Mouse (Mus musculus): Measurements from ENCODE around the gene Tmem63a. TPM values are rescaled to one million over a fixed set of nuclear protein-coding genes. Genes with fewer than 3 reads are reported as not detected.
"Not testable (repeated sequence)": the region's sequence is repeated elsewhere in the genome, so short reads cannot be mapped to it uniquely, and the experiment has no call there.

Gene Tmem63a
- total RNA-seq, 2 experiments from 2014 or later = 18.7 to 18.9 TPM

DNA sequence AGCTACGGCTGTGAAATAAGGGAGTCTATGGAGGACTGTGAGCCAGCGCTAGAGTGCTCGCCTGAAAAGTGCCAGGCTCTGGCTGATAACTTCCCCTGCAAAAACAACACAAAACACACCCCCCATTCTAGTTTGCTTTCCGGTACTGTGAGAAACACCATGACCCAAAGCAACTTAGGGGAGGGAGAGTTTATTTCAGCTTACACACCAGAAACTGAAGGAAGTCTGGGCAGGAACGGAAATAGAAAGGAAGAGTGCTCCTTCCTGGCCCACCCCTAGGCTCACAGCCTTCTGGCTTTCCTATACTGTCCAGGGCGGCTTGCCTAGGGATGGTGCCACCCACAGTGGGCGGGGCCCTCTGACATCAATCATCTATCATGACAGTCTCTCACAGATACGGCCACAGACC, 14.8 kb downstream of the Tmem63a start:
- no peak for DNase-seq (ENCODE audit: extremely low spot score in 1 of 2, low spot score in 1 of 2)

- no peak for DNase-seq (ENCODE audit: extremely low spot score in 1 of 2, low spot score in 1 of 2)
Measured at GRCm38 (mm10) chr1:180957989-180958388, 15.8 kb downstream of the Tmem63a start.

GRCm38 (mm10) chr1:180958797-180959196, 16.7 kb downstream of the Tmem63a start:
- DNase-seq (ENCODE audit: extremely low spot score in 1 of 2, low spot score in 1 of 2) = no peak

GRCm38 (mm10) chr1:180965786-180966185, 23.6 kb downstream of the Tmem63a start:
- DNase-seq (ENCODE audit: extremely low spot score in 1 of 2, low spot score in 1 of 2) = no peak

- DNase-seq (ENCODE audit: extremely low spot score in 1 of 2, low spot score in 1 of 2) = no peak
Measured at GRCm38 (mm10) chr1:180966542-180966941, 24.4 kb downstream of the Tmem63a start.

DNA sequence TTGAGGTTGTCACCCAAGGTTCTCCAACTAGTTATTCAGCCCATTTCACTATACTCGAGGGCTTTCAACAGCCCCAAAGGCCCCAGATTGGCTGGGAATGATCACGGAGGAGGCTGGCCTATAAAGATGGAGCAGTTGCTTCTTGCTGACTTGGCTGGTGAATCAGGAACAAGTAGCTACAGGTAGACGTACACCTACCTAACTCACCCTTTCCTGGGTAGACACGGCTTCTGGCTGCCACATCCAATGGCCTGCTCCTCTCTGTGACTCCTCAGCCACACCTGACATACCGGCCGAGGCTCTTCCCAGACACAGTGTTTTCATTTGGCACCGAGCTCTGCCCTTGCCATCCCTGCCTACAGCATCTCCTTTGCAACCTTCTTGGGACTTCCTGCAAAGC, 25.1 kb downstream of the Tmem63a start:
- no peak for DNase-seq (ENCODE audit: extremely low spot score in 1 of 2, low spot score in 1 of 2)

GRCm38 (mm10) chr1:180972941-180973340, 30.8 kb downstream of the Tmem63a start:
- no peak for DNase-seq (ENCODE audit: extremely low spot score in 1 of 2, low spot score in 1 of 2)

- DNase-seq (ENCODE audit: extremely low spot score in 1 of 2, low spot score in 1 of 2) = no peak
Measured at GRCm38 (mm10) chr1:180974126-180974746, 32.1 kb downstream of the Tmem63a start.

DNA sequence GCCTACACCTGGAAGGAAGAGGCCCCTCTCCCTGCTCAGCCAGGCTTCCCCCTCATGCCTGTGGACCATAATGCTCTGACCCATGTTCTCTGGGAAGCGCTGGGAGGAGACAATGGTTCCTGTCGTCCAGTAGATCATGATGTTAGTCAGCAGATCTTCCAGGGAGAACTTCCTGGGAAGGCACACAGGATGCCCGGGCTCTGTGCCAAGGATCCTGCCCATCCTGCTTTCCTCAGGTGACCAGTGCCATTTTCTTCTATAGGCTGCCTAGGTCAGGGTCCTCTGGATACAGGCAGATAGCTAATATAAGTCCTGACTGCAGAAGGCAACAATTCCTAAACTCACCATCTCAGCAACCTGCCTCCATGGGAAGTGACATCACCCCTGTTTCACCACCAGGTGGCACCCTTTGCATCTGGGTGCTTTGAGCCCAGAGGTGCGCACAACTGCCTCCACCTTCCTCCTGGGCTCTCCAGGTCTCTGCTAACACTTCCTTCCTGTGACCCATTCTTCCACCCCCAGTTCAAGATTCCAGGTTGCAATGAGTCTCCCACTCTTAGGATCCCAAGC, 34.1 kb downstream of the Tmem63a start:
- DNase-seq (ENCODE audit: extremely low spot score in 1 of 2, low spot score in 1 of 2) = peak in 1 of 2 experiments; percentile 21

DNA sequence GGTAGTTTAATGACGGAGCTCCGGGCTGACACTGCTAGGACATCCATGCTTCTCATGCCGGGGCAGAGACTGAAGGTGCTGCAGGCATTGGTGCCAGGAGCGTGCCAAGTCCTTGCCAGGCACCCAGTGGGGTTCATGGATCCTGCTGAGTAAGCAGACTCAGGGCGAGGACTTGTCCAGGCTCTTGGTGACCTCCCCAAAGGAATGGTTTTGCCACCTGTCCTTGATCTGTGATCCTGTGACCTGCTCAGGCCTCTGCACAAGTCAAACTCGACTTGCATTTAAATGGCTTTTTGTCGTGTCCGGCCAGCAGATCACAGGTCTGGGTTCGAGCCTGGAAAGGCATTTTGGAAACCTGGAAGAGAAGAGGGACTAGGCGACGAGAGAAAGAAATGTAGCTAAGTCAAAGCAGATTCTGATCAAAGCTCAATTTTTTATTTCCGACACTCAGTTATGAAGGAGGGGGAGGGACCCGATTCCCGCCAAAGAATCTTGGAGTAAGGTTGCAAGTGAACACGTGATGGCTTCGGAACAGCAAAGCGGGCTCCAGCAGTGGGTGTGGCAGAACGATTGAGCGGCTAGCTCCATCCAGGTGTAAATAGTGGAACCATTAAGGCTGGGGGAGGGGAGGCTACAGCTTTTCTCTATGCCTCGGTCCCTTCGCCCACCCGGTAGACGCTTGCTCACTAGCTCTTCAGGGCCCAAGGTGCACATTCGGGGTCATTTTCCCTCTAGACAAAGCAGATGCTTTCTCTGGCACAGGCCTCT, 37.5 kb downstream of the Tmem63a start:
- no peak for DNase-seq (ENCODE audit: extremely low spot score in 1 of 2, low spot score in 1 of 2)

DNA sequence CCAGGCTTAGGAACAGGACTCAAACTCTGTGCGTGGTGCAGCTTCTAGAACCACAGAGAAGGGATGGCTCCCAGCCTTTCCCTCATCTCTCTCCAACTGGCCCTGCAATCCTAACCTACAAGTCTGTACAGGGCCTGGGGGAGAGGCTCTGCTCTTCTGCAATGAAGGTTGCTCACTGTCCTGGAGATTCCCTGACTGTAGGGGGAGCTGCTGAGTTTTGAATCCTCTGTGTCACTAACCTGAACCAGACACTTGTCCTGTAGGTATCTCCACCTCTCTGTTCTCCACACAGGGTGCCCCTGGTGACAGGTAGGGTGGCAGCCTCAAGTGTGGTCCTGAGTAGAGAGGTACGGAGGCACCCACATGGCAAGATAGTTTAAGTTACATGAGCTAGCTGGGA, 38.3 kb downstream of the Tmem63a start:
- no peak for DNase-seq (ENCODE audit: extremely low spot score in 1 of 2, low spot score in 1 of 2)

- not testable (repeated sequence) for DNase-seq (ENCODE audit: extremely low spot score in 1 of 2, low spot score in 1 of 2)
Measured at GRCm38 (mm10) chr1:180981298-180982046, 39.3 kb downstream of the Tmem63a start.

DNA sequence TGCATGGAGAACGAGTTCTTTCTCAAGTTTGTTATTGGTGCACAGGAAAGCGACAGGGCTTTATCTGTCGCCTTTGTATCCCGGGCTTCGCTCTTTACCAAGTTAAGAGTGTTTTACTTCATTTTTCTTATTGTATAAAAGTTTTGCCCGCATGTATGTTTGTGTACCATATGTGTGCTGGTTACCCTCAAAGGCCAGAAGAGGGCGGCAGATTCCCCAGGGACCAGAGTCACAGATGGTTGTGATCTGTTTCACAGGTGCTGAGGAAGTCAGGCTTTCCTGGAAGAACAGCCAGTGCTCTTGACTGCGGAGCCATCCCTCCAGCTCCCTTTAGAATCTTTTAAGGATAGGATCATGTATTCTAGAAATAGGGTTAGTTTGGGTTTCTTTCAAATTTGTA, 44.6 kb downstream of the Tmem63a start:
- no peak for DNase-seq (ENCODE audit: extremely low spot score in 1 of 2, low spot score in 1 of 2)

- peak; percentile 61 to 90 for DNase-seq (ENCODE audit: extremely low spot score in 1 of 2, low spot score in 1 of 2)
Measured at GRCm38 (mm10) chr1:180987759-180988158, 45.6 kb downstream of the Tmem63a start.

DNA sequence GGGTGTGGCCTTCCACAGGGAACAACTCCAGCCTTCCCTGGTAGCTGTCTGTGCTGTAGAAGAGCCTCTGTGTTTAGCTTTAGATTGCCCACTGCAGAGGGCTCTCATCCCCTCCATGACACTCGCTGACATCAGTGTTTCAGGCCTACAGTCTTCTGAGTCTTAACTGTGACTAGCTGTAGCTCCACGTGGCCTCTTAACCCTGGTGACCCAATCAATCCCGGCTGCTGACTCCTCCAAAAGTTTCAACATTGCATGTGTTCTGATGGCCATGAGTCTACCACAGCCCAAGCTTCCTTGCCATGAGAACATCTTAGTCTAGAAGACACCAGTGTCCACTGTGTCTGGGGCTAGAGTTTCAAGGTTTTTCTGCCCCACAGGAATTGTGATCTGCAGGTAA, 48.5 kb downstream of the Tmem63a start:
- no peak for DNase-seq (ENCODE audit: extremely low spot score in 1 of 2, low spot score in 1 of 2)

DNA sequence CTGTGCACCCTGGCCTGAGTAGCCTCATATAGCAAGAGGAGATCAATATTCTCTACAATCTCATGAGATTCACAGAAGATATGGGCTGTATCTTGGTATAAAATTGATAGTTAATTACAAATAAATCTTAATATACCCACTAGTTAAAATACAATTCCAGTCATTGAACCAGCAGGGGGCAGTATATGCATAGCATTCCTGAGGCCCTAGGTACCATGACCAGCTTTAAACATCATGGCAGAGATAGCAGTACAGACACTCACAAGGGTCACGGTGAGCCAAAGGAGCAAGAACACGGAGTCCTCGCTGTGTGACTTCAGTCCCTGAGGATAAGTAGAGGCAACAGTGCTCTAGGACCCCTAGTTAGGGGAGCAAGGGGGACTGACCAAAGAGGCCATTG, 50.0 kb downstream of the Tmem63a start:
- DNase-seq (ENCODE audit: extremely low spot score in 1 of 2, low spot score in 1 of 2) = peak in 1 of 2 experiments; percentile 56

- no peak for DNase-seq (ENCODE audit: extremely low spot score in 1 of 2, low spot score in 1 of 2)
Measured at GRCm38 (mm10) chr1:181000501-181001092, 58.5 kb downstream of the Tmem63a start.

DNA sequence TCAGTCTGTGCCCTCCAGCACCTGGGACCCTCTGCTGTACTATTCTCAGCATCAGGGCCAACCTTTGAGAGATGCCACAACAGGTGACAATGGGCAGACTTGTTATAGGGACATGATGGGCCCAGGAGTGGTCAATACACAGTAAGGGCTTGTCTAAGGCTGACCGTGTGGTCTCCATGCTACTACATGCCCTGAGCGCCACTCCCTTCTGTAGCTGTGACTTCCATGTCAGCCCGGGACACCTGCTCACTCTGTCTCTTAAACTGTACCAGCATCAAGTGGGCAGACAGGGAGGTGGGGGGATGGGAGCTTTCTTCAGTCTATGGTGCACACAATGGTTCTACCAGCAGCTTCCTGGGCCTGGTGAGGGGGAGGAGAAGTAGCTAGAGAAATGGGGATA, 59.1 kb downstream of the Tmem63a start:
- no peak for DNase-seq (ENCODE audit: extremely low spot score in 1 of 2, low spot score in 1 of 2)

GRCm38 (mm10) chr1:181001621-181002020, 59.5 kb downstream of the Tmem63a start:
- DNase-seq (ENCODE audit: extremely low spot score in 1 of 2, low spot score in 1 of 2) = no peak

GRCm38 (mm10) chr1:181003790-181004189, 61.6 kb downstream of the Tmem63a start:
- DNase-seq (ENCODE audit: extremely low spot score in 1 of 2, low spot score in 1 of 2) = no peak

- DNase-seq (ENCODE audit: extremely low spot score in 1 of 2, low spot score in 1 of 2) = no peak
Measured at GRCm38 (mm10) chr1:181005331-181005730, 63.2 kb downstream of the Tmem63a start.

Measured in layer of hippocampus, postnatal 25 days (tissue).